Mouse (Mus musculus): ENCODE data around the gene Hoxb6. TPM values are rescaled to one million over a fixed set of nuclear protein-coding genes. Genes with fewer than 3 reads are reported as not detected.

Hoxb6 gene
- total RNA-seq, 4 experiments from 2014 or later: 56.4 to 77.8 (median 59.5) TPM

GRCm38 (mm10) chr11:96336597-96336996, 44.3 kb downstream of the Hoxb6 start:
- DNase-seq: no peak

DNA sequence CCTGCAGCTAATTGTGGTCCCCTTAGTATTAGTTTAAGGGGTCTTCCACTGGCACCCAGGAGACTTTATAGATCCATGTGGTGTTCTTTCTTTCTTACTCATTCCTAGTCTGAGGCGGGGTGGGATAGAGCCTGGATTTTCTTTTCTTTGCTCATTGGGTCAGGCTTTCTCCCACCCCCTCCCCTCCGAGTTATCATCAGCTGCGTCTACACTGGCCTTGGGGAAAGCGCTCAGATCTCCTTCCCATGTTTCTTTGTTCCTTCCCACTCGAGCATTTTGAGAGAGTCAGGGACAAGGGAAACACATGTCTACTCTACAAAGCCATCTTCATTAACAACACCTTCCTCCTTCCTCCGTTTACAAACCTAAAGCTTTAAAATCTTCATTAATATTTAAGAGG, 44.8 kb downstream of the Hoxb6 start:
- DNase-seq: peak; percentile 19

- DNase-seq: peak; percentile 13
Observed at GRCm38 (mm10) chr11:96338957-96339855, 46.9 kb downstream of the Hoxb6 start.

DNA sequence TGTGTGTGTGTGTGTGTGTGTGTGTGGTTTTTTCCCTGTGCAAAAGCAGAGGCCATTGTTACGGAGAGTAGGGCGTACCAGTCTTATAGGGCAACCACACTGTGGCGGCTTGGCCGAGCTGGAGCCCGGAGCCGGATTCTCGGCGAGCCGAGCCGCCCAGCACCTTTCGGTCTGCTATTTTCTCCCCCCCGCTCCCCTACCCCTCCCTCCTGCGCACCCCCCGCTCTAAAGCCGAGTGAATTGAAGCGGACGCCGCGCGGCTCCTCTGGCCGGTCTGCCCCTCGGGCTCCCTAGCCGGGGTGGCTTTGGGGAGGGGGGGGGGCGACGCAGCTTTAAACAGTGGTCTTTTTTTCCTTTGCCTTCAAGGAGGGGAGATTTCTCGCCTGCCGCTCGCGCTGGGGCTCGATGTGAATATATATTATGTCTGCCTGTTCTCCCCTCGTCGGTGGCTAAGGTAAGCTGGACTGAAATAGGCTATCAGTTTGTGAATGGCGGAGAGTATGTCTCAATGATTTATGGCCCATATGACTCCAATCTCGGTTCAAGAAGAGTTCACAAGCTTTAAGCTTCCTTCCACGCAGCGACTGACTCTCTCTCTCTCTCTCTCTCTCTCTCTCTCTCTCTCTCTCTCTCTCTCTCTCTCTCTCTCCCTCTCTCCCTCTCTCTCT, 48.6 kb downstream of the Hoxb6 start:
- peak; percentile 35 for DNase-seq

DNA sequence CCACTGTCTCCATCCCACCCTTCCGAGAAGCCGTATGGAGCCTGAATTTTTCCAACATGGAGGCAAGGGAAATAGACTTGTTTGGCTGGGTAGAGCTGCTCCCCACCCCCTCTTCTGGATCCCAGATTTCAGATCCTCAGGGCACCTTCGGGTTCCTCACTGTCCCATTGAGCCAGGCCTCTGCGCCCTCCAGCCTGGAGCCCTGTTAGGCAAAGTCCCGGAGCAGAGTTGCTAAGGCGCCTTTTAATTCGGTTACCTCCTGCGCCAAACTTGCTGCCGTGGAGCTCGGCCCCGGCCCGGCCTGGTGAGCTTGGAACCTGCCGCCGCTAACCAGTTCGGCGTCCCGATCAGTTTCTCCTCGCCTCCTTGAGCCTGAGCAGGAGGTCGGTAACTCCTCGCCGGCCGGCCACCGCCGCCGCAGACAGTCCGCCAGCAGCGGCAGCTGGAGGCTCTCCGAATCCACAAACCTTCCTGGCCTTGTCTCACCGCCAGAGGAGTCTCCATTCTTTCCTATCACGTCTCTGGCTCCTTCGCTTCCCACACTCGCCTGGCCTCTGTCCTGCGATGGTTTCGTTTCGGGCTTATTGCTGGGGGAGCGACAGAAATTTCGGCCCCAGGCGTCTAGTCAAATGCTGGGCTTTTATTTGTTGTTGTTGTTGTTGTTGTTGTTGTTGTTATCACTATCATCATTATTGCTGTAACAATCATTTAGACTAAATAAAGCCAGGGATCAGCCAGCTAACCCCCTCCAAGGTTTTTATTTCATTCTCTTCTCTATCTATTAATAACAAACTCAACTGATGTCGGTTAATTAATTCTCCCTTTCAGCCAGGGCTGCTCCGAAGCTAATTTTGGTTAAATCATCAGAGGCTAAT, 49.7 kb downstream of the Hoxb6 start:
- DNase-seq: peak; percentile 54

GRCm38 (mm10) chr11:96342576-96342930, 50.3 kb downstream of the Hoxb6 start:
- no peak for DNase-seq

GRCm38 (mm10) chr11:96343206-96343745, 51.0 kb downstream of the Hoxb6 start:
- DNase-seq: no peak

DNA sequence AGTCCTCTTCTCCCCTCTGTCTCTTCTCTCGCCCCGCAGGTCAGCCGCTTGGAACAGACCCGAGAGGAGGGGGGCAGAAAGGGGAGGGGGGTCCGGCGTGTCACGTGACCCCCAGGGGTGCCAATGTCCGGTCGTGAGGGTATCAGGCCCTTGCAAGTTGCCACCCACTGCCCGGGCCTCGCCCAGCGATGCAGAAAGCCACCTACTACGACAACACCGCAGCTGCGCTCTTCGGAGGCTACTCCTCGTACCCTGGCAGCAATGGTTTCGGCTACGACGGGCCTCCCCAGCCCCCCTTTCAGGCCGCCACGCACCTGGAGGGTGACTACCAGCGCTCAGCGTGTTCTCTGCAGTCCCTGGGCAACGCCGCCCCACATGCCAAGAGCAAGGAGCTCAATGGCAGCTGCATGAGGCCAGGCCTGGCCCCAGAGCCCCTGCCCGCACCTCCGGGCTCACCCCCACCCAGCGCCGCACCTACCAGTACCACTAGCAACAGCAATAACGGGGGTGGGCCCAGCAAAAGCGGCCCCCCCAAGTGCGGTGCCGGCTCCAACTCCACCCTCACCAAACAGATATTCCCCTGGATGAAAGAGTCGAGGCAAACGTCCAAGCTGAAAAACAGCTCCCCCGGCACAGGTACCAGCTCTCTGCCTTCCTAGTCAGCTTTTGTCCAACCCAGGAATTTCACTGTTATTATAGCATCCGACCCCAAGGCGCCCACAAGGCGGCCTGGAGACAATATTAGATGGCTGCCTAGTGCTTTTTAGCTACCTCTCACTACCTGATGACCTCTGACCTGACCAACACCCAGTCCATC, 52.0 kb downstream of the Hoxb6 start:
- DNase-seq: no peak

GRCm38 (mm10) chr11:96344878-96345159, 52.5 kb downstream of the Hoxb6 start:
- no peak for DNase-seq

DNA sequence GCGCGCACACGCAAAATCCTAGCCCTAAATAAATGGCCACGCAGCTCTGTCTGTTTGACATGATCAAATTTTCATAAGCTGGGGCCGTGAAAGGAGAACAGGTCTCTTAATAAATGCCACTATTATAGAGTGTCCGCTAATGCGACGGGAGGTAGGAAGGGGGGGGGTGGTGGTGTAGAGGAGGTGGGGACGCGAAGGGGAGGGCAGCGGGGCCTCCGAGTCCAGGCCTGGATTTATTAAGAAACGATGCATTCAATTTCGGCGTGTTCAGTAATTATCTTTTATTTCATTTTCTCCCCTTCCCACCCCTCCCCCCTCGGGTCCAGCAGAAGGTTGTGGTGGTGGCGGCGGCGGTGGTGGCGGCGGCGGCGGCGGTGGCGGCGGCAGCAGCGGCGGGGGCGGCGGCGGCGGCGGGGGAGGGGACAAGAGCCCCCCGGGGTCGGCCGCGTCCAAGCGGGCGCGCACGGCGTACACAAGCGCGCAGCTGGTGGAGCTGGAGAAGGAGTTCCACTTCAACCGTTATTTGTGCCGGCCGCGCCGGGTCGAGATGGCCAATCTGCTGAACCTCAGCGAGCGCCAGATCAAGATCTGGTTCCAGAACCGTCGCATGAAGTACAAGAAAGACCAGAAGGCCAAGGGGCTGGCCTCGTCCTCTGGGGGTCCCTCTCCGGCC, 53.1 kb downstream of the Hoxb6 start:
- DNase-seq: no peak

DNA sequence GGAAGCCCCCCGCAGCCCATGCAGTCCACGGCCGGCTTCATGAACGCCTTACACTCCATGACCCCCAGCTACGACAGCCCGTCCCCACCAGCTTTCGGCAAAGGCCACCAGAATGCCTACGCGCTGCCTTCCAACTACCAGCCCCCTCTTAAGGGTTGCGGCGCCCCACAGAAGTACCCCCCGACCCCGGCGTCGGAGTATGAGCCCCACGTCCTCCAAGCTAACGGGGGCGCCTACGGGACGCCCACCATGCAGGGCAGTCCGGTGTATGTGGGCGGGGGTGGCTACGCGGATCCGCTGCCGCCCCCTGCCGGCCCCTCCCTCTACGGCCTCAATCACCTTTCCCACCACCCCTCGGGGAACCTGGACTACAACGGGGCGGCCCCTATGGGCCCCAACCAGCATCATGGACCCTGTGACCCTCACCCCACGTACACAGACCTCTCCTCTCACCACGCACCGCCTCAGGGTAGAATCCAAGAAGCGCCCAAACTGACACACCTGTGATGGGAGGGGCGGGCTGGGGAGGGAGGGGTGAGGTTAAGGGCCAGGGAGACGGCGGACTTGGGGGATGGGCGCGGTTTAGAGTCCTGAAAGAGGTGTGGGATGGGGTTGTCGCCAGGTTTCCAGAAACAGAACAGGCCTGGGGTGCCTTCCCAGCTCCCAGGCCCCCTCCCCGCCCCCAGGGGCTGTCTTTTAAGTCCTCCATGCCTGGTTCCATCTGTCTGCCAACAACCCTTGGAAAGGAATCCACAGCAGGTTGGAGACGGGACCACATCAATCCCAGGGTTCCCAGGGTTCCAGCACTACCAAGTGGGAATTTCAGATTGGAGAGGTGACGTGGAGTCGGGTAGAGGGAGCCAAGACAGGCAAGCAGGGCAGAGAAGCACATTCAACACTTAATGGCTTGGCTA, 53.9 kb downstream of the Hoxb6 start:
- no peak for DNase-seq

- no peak for DNase-seq
Observed at GRCm38 (mm10) chr11:96346916-96347520, 54.7 kb downstream of the Hoxb6 start.

DNA sequence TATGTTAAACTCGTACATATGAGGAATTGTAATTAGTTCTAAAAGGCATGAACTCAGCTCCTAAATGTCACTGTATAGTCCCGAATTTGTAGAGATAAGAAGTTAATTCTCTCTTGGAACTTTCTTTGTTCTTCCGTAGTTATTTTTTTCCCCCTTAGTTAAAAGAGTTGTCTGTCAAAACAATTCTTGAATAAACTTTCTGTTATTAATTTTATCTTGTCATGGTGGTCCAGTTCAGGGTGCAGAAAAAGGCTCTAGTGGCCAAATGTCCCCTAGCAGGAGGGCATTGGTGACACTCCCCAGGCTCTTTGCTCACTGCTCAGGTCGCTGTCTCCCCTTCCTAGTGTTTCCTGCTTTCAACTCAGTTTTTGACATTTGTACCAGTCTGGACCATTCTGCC, 55.4 kb downstream of the Hoxb6 start:
- DNase-seq: no peak

DNA sequence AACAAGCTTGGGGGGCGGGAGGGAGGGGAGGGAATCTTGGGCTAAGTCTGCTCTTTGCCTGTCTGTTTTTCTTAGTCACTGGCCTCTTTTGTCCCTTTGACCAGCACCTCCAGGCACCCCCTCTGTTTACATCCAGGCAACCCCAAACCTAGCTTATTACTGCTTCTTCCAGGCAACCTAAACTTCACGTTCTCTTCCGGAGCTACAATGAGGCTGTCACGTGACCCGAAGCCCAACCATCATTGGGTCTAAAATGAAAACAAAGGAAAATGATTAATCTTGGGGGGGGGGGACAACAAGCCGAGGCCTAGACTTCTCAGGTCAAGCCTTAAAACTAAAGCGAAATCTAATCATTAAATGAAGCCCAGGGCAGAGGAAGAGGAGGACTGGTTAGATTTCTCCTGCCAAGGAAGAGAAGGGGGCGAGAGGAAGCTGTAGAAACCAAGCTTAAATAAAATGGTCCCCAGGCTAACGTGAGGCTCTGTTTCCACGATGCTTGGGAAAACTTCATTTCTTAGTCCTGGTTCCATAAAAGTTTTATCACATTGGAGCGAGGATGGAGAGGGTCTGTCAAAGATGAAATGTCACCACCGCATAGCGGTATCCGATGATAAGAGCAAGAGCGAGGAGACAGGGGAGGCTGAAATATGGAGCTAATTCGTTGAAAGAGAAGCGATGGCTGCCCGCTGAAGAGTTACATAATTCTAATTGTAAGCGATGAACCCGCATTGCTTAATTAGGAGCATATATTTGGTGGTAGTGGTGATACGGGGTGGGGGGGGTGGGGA, 56.1 kb downstream of the Hoxb6 start:
- no peak for DNase-seq

GRCm38 (mm10) chr11:96348988-96349387, 56.7 kb downstream of the Hoxb6 start:
- no peak for DNase-seq

- DNase-seq: no peak
Observed at GRCm38 (mm10) chr11:96349491-96350340, 57.4 kb downstream of the Hoxb6 start.

- DNase-seq: no peak
Observed at GRCm38 (mm10) chr11:96350341-96350624, 58.0 kb downstream of the Hoxb6 start, which contains the start of gene Hoxb2. Gene Hoxb2, plus strand, starts transcription at chr11:96350525.

DNA sequence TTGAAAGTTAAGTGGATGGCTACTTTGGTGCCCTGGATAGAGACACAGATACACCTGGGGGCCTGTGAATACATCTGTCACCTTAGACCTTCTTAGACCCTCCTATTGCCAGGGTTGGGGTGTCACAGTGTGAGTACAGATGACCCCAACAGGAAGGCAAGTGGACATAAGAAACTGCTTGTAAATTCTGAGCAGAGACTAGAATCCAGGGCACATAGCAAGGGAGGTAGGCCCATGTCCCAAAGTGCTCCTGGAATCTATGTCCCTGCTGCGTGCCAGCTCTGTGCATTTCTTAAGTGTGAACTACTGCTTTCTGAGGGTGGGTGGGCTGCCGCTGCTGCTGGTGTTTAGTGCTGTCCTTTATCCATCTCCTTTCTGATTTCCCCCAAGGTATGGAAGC, 58.5 kb downstream of the Hoxb6 start:
- DNase-seq: no peak

All from adrenal gland, adult 8-10 months (tissue).